Mouse (Mus musculus) megakaryocyte, adult 5-6 weeks (primary cell): ENCODE measurements around the gene Gm20816. TPM values are rescaled to one million over a fixed set of nuclear protein-coding genes. Genes with fewer than 3 reads are reported as not detected.
"Not testable (repeated sequence)": the region's sequence is repeated elsewhere in the genome, so short reads cannot be mapped to it uniquely, and the experiment has no call there.

Source experiments
- ATAC-seq: 2 replicates; pipeline ENCODE4 v1.8.0; 2016; ENCODE audit warnings: mild to moderate bottlenecking, inconsistent platforms; ENCODE audit not compliant: poor library complexity, severe bottlenecking
- total RNA-seq, 2 experiments: library from RNA; stranded (forward) in 1 of 2; stranded (reverse) in 1 of 2; fragments of 153-499, 151-499 nt in 1 of 2; fragments of 221-1000, 200-1000 nt in 1 of 2; gene quantifications; 2 replicates each; pipeline versions ENCODE4 v1.2.3 to v1.2.4; 2015 to 2017

Gm20816 gene
- total RNA-seq (2015): not detected in 2 replicates
- total RNA-seq (2017): not detected in 2 replicates

DNA sequence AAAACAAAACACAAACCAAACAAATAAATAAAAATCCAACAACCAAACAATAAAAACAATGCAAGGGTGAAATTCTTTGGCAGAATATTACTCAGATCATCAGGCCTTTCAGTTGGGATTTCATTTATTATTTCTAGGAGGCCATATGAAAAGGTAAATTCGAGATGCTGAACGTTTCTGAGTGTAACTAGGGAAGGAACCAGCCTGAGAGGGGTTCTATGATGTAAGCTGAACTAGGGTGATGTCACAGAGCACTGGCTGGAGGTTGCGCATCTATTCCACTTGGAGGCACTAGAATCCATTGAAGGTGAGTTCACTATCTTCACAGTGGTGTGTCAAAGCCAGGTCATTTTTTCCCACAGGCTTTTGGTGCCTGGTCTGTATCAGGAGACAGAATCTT, at the start of gene Gm20816:
TSS of gene Gm20816 (plus strand) at position 301 of the 400 bp plus-strand sequence.
- not testable (repeated sequence) for ATAC-seq

Other genes with a start within 250 kb of the Gm20816 start
- gene Gm20937, start 243.1 kb upstream of the Gm20816 start, total RNA-seq (2015): not detected in 2 replicates
- gene Gm20937, start 243.1 kb upstream of the Gm20816 start, total RNA-seq (2017): not detected in 2 replicates